Mouse (Mus musculus) frontal cortex, adult 2 months (tissue): ENCODE measurements at regions not wholly inside any gene's neighbourhood (a gene's known extent, or its start where the extent isn't known, plus 50 kb on each side); places are given as distances from the start of the nearest gene placed in this dataset.

Source experiments
- DNase-seq, 2 experiments: peaks; one replicate each; pipeline ENCODE4 v3.0.0; 2022; ENCODE audit warnings: low spot score in 1 of 2; ENCODE audit errors: extremely low spot score in 1 of 2

DNA sequence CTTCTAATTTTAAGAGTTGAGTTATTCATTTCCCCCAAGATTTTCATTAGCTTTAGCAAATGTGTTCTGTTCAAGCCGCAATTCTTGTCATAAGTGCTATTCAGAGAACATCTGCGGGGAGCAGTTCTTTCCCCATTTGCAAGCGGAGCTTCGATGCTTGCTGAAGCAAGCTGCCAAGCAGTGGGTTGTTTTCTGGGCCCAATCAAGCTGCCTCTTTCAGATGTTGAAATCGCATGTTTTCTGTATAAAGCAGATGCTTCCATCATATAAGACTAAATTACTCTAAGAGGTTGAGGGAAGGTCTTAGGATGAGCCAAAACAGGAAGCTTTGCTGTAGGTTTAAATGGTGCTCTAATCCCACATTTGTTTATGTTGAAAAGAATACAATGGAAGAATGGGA, 547.4 kb downstream of the Abca13 start:
- peak; percentile 5 to 45 for DNase-seq

DNA sequence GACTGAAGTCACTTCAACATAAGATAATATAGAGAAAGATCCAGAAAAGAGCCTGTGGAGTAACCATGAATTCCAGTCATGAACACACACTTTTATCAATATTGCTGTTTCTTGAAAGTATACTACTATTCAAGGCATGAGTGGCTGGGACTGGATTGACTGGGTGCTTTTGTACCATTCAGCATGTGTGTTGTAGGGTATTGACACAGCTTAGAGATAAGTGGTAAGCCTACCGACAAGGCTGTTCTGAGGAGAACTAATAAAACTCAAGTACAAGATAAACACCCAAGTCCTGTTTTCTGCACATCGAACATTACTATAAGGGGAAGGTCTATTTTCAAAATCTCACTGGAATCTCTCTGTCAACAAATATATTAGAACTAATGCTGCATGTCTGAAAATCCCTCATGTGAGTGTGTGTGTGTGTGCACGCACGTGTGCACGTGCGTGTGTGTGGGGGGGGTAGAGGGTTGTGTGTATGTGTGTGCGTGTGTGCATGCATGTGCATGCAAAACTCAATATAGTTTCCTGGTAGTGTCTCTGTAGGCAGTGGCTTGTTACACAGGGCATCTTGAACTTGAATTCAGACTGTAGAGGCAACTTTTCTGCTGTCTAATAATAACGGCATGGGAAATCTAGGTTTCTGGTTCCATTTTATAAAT, 588.6 kb downstream of the Abca13 start:
- DNase-seq: no peak

DNA sequence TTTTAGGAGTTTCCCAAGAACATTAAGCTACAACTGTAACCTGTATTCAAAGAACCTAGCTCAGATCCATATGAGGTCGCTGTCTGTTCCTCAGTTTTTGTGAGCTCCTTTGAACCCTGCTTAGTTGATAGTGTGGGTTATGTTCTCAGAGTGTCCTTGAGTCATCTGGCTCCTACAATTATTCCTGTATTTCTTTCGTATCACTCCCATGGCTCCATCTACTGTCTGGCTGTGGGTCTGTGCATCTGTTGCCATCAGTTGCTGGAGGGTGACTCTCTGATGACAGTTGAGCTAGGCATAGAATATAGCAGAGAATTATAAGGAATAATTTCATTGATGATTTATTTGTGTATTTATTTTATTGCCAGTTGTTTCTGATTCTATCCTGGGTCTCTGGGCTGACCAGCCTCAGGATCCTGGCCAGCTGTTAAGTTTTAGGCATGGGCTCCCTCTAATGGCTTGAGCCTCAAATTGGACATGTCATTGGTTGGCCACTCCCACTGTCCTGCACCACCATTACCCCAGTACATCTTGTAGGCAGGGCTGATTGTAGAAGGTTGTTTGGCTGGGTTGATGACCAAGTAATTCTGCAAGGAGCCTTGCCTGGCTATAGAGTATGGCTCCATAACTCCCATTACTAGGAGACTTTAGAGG, 601.6 kb downstream of the Abca13 start:
- no peak for DNase-seq

DNA sequence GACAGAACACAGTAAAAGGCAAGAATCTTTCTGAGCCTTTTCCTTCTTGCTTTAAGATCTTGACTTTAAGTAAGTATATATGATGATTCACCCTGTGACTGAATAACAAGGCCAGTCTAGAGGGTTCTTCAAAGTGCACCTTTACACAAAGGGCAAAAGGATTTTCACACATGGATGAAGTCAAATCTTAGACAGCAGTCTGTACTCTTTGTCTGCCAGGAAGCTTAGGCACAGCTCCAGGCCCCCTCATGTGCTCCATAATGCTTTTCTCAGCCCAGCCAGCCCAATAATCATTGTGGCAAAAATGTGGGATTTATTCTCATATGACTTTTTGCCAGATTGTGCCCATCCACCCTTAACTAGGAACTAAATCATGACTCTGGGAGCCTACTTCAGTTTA, 647.9 kb downstream of the Abca13 start:
- DNase-seq: no peak

DNA sequence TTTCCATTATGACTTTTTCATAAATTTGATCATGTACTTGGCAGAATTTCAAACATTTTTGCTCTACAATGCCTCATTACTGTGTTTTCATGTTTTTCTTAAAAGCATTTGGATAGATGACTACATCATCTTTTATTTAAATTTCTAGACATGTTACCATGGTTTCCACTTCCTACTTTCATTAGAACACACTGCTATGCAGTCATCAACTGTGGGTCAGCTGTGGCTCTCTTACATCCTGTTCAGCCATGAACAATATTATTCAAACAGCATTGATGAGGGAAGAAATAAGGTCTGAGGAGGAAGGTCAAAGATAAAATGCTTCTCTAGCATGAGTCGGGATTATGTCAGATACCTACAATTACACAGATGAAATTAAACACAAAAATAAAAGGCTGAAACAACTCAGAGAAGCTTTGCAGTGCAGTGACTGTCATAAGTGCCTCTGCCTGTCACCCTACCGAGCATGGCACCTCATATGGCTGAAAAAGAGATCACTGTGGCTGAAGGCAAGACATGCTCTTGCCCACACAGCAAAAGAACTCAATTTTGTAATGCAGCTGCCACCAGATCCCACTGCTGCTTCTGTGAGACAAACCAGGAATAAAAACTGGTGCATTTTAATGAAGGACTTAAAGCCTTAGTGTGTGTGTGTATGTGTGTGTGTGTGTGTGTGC, 676.9 kb downstream of the Abca13 start:
- no peak for DNase-seq
